Mouse (Mus musculus) spleen, adult 18-20 months (tissue): ENCODE results near the gene Klhdc10.

ENCODE experiments used
- DNase-seq, 2 experiments: peaks; one replicate each; pipeline ENCODE4 v3.0.0; 2022; ENCODE audit warnings: mixed read lengths in 2 of 2

Klhdc10 gene

DNA sequence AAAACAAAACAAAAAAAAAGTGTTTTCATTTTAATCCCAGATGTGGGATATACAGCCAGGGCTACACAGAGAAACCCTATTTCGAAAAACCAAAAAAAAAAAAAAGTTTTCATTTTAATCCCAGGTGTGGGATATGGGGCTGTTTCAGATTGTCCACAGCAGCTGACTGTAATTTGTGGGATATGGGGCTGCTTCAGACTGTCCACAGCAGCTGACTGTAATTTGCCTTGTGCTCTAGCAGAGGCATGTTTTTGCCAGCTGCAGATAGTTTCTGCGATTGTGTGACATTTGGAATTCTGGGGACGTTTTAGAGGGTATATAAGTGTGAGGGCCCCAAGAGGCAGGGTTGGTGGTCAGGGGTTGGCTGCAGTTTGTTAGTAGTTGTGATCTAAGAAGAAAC is 70.0 kb downstream of the Klhdc10 start:
- DNase-seq: no peak

DNA sequence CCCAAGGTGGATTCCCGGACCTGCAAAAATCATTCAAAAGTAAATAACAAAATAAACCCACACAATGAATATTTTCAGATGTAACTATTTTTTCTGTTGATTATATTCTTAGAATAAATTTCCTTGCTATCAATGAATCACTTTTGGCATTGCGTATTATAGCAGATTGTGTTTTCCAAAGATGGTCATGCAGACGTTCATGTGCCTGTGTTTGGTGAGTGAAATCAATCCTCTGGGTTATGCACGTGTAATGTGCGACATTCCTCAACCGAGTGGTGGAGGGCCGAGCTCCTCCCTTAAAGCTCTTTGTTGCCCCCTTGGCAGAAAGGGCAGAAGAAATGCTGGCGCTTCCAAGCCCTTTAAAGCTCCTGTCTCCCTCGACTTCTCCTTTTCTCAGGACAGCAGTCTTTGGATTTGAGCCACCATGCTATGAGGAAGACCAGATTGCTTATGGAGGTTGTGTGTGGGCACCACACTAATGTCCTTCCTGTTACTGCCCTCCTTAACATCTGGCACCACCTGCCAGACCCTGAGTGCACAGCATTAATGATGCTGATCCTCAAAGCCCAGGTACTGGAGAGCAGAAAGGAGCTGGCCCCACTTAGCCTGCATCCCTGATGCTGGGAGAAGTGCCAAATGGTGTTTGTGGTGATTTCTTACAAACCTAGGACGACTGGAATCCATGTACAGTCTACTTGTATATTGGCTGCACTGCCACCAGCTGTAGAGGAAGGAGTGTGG is 74.5 kb downstream of the Klhdc10 start:
- no peak for DNase-seq

DNA sequence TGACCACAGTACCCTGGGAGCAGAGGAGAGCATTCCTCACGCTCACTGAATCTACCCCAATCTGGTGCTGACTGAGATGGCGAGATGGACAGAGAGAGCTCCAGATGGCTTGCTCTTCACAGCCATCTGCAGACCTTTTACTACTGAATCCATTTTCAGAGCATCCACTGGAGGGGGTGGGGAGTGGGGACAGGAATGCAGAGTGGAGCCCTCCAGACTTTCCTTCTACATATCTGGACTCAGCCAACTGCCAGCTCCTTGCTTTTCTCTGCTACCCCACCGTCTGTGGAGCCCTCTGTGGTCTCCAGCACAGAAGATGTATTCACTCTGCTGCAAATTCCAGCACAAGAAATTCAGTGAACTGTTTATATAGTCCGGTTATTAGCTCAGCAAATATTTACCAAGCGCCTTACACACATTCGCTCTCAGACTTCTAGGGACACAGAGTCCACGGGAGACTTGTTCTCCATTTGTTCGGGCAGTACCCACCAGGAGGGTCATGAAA is 75.6 kb downstream of the Klhdc10 start:
- DNase-seq: no peak

DNA sequence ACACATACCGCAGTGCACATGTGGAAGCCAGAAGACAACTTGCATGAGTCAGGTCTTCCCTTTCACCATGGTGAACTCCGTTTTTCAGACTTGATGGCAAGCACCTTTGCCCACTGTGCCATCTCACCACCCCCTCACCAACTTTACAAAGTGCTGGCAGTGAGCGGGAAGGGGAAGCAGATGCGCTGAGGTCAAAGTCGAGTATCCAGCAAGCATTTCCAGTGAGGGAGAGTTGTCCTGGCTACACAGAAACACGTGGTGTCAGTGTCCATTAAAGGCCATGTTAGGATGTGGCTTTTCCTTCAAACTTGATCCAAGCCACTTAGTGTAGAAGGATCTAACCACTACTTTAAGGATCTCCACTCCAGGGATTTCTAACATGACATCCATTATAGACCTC is 76.1 kb downstream of the Klhdc10 start:
- DNase-seq: no peak

DNA sequence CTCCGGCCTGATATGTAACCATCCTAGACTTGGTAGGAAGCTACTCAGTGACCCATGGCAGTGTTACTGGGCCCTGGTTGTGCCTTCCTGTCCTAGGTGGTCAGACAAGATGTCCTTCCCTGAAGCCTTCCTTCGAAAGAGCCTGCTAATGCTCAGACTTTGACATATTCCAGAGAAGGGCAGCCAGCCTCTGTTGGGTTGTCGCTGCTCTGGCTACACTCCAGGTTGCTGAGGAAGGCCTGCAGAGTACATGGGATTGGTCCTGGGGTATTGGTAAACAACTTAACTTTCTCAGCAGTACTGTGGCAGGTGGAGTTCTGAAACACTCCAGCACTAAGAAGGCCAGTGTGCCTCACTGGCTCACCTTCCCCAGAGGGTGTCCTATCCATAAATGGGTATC is 77.8 kb downstream of the Klhdc10 start:
- DNase-seq: no peak

DNA sequence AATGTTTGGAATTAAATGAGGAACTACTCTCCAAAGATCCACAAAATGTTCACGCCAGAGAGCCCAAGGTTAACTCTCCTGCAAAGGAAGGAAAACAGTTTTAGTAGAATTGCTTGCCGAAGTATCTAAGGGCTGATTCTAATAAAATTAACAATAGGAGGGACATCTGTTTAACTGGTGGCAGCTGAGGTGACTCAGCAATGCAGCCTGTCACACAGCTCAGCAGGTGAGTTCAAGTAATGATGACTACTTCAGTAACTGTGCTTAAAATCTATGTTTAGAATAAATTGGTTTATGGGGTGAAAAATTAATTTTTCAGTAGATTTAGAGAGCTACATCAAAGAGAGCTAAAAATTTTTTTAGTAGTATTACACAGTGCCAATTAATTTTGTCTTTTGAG is 81.2 kb downstream of the Klhdc10 start:
- DNase-seq: no peak

DNA sequence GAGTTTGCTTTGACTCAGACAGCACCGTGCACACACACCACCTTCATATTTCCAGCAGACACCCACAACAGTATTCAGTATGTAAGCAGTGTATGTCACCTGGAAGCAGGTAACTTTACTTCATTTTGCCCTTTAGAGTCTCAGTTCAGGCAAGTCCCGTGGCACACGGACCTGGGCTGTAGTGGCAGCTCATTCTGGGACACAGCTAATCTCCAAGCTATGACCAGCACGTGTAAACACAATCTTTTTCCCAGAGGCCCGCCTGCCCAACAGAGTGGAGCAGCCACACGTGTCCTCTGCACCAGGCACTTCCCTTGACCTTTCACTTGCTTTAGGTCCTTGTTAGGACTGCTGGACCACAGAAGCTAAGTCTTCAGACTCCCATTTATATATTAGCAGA is 84.8 kb downstream of the Klhdc10 start:
- no peak for DNase-seq

DNA sequence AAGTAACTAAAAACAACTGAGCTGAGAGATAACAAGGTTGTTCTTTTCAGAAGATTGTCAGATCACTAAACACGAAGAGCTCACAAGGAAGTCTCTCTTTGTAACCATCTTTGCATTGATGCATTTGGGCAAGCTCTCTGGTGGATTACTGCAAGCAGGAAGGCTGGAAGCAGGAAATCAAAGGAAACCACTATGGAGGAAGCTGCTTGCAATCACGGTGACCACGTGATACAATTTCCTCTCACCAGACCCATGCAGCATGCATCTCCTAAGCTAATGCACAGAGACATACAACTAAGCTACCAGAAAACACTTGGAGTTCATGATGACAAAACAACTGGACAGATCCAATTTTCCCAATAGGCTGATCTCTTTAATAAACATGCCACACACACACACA is 97.4 kb downstream of the Klhdc10 start:
- DNase-seq: no peak
